In the genomic region with DNA sequence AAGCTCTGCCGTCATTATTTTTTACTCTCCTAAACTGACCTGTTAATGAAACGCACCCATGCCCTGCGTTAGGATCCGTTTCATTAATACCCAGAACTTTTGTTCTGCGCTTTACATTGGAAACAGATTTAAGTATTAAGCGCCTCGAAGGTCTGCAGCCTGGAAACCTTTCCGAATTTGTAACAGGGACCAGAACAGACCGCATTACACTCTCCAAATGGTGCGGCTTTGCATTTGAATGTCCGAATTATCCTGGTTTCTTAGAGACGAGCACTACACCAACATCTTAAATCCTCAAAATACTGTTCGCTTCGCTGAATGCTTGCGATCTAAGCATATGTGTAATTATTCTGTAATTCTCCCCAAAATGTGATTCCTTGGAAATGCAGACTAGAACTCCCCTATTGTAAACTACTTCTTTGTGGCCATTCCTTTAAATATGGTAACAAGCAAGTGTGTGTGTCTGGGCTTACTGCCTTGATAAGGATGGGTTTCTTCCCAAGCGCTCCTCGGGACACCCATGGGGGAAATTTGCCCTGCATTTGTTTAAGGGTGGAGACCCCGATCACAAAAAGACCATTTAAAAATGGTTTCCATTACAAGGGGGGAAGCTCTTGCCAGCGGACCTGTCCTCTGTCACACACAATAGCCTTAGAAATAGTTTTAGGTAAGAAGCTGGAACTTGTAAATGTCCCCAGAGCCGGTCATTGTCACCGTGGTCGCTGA, we compare ENCODE assay signal across 27 mouse cellular contexts. TPM values are rescaled to one million over a fixed set of nuclear protein-coding genes. Genes with fewer than 3 reads are reported as not detected.
DNase-seq lines count a peak whose midpoint lies in the region; ATAC-seq and TF ChIP-seq lines count a peak whose summit lies in the region.
"Had no signal": no experiment of that assay in that cellular context is flagged by ENCODE, and none has a peak within 500 bp of the region (broad histone marks: within the 10 kb centered on the region; RNA-seq: fewer than 3 reads in every experiment).

No protein-coding gene starts in this region.

- DNase-seq in limb, embryonic 11.5 days (ENCODE audit: low spot score) = peak; percentile 50
- no peak for DNase-seq in limb, embryonic 10.5 days (ENCODE audit: low spot score)
- peak; percentile 27 for DNase-seq in ES-E14 (ENCODE audit: low read depth, low spot score)
- DNase-seq in brain, embryonic 14.5 days (ENCODE audit: low read depth) = peak; percentile 71
- peak; percentile 67 for DNase-seq in midbrain, embryonic 14.5 days
- DNase-seq in adrenal gland, postnatal 10 days = no peak
- no peak for DNase-seq in frontal cortex, postnatal 25 days (ENCODE audit: low spot score in 2 of 2)
- DNase-seq: cerebellum, adult 8-10 months; gastrocnemius, postnatal 14 days; heart, adult 18-20 months; kidney, postnatal 36 days; lung, adult 2 months; lung, postnatal 36 days; right cerebral cortex, adult 18-20 months; thymus, postnatal 14 days had no signal

- no peak overlapping the region for H3K9ac ChIP-seq in limb, embryonic 11.5 days (ENCODE audit: low read length)
- H3K9ac ChIP-seq in ES-E14 (ENCODE audit: insufficient read depth, low read depth, low read length, poor library complexity, severe bottlenecking) = no peak overlapping the region
- no peak overlapping the region for H3K9ac ChIP-seq in midbrain, embryonic 14.5 days (replicated peaks; ENCODE audit: low read length)
- H3K9ac ChIP-seq: heart, embryonic 15.5 days; intestine, embryonic 15.5 days; limb, embryonic 12.5 days; liver, embryonic 12.5 days had no signal

- H3K4me3 ChIP-seq in limb, embryonic 11.5 days (ENCODE audit: low read depth, low read length) = no peak overlapping the region
- H3K4me3 ChIP-seq in limb, embryonic 10.5 days = no peak overlapping the region
- H3K4me3 ChIP-seq in ES-E14 (ENCODE audit: insufficient read depth in 1 of 2, low read depth in 1 of 2, low read length in 2 of 2, poor library complexity in 1 of 2, severe bottlenecking in 1 of 2) = peak overlapping the region in 1 of 2 experiments; percentile 30; a peak in 1 of 4 replicates
- H3K4me3 ChIP-seq in midbrain, embryonic 14.5 days (replicated peaks; ENCODE audit: low read depth, low read length) = no peak overlapping the region
- H3K4me3 ChIP-seq: heart, embryonic 15.5 days; intestine, embryonic 15.5 days; limb, embryonic 12.5 days; liver, embryonic 12.5 days had no signal

- WGBS in limb, embryonic 11.5 days = 3% methylated on average over 22 of the region's 22 CpGs
- WGBS in limb, embryonic 10.5 days = 2% methylated on average over 22 of the region's 22 CpGs
- WGBS in midbrain, embryonic 14.5 days = under 1% methylated on average over 22 of the region's 22 CpGs

- no peak for TF ChIP-seq CTCF in brain, embryonic 14.5 days (IDR thresholded peaks at IDR 0.05; ENCODE audit: borderline replicate concordance, extremely low read depth, insufficient read depth, insufficient read length)

- in situ Hi-C loops in ES-E14 (cut with MboI; ENCODE audit: low sequenced_read_pairs in 2 of 2, unreplicated experiment in 2 of 2) = no loop called here

- no peak overlapping the region for H3K27ac ChIP-seq in limb, embryonic 11.5 days (replicated peaks; ENCODE audit: low read depth, low read length)
- no peak overlapping the region for H3K27ac ChIP-seq in limb, embryonic 10.5 days
- H3K27ac ChIP-seq in ES-E14 (ENCODE audit: insufficient read depth, low read depth, low read length, poor library complexity, severe bottlenecking) = no peak overlapping the region
- no peak overlapping the region for H3K27ac ChIP-seq in midbrain, embryonic 14.5 days (replicated peaks; ENCODE audit: low read depth, low read length)
- H3K27ac ChIP-seq: heart, embryonic 15.5 days; intestine, embryonic 15.5 days; limb, embryonic 12.5 days; liver, embryonic 12.5 days had no signal

- peaks cover 35% of the 10 kb centered on the region for H3K27me3 ChIP-seq in limb, embryonic 11.5 days (ENCODE audit: control insufficient read depth, insufficient read depth, low read length)
- H3K27me3 ChIP-seq in limb, embryonic 10.5 days (ENCODE audit: low read depth, poor library complexity, severe bottlenecking) = peaks cover 77% of the 10 kb centered on the region
- H3K27me3 ChIP-seq in midbrain, embryonic 14.5 days (ENCODE audit: control insufficient read depth, insufficient read depth, low read length) = peaks cover 78% of the 10 kb centered on the region

- peaks cover 5% of the 10 kb centered on the region; the same call in 1 of the 2 replicates for H3K4me1 ChIP-seq in limb, embryonic 11.5 days (ENCODE audit: control insufficient read depth, insufficient read depth, low read length)
- peaks cover 9% of the 10 kb centered on the region for H3K4me1 ChIP-seq in limb, embryonic 10.5 days
- peaks cover 0 to 5% of the 10 kb centered on the region in 2 experiments; a peak in 1 of 4 replicates for H3K4me1 ChIP-seq in ES-E14 (ENCODE audit: control insufficient read depth in 2 of 2, insufficient read depth in 2 of 2, low read length in 2 of 2, poor library complexity in 1 of 2)
- H3K4me1 ChIP-seq in midbrain, embryonic 14.5 days (ENCODE audit: control insufficient read depth, insufficient read depth, low read length) = peaks cover 8% of the 10 kb centered on the region; the same call in 1 of the 2 replicates
- H3K4me1 ChIP-seq: heart, embryonic 15.5 days; liver, embryonic 12.5 days had no signal

- H3K4me2 ChIP-seq in limb, embryonic 11.5 days (ENCODE audit: low read depth, severe bottlenecking) = no peak overlapping the region
- no peak overlapping the region for H3K4me2 ChIP-seq in midbrain, embryonic 14.5 days (ENCODE audit: low read length)
- H3K4me2 ChIP-seq: heart, embryonic 15.5 days; intestine, embryonic 15.5 days; limb, embryonic 12.5 days; liver, embryonic 12.5 days had no signal

- H3K9me3 ChIP-seq in limb, embryonic 11.5 days (ENCODE audit: control insufficient read depth, low read length) = no peaks in the 10 kb centered on the region
- no peaks in the 10 kb centered on the region for H3K9me3 ChIP-seq in limb, embryonic 10.5 days (replicated peaks)
- H3K9me3 ChIP-seq in ES-E14 (ENCODE audit: control insufficient read depth, insufficient read depth, low read depth, low read length) = no peaks in the 10 kb centered on the region
- no peaks in the 10 kb centered on the region for H3K9me3 ChIP-seq in midbrain, embryonic 14.5 days (ENCODE audit: control insufficient read depth, low read length)
- H3K9me3 ChIP-seq: heart, embryonic 15.5 days; intestine, embryonic 15.5 days; limb, embryonic 12.5 days; liver, embryonic 12.5 days had no signal

- H3K36me3 ChIP-seq in limb, embryonic 11.5 days (ENCODE audit: control insufficient read depth, insufficient read depth, low read length) = no peaks in the 10 kb centered on the region
- H3K36me3 ChIP-seq in limb, embryonic 10.5 days = no peaks in the 10 kb centered on the region
- H3K36me3 ChIP-seq in ES-E14 (ENCODE audit: control insufficient read depth, insufficient read depth, low read length, poor library complexity, severe bottlenecking) = no peaks in the 10 kb centered on the region
- no peaks in the 10 kb centered on the region for H3K36me3 ChIP-seq in midbrain, embryonic 14.5 days (ENCODE audit: control insufficient read depth, insufficient read depth, low read length)
- H3K36me3 ChIP-seq: G1E; heart, embryonic 15.5 days; intestine, embryonic 15.5 days; limb, embryonic 12.5 days; liver, embryonic 12.5 days had no signal

- no peak for ATAC-seq in limb, embryonic 11.5 days (ENCODE audit: insufficient number of reproducible peaks, low FRiP score, low TSS enrichment, low read depth)
- ATAC-seq in midbrain, embryonic 14.5 days (ENCODE audit: low FRiP score, low TSS enrichment) = no peak
- ATAC-seq: intestine, embryonic 15.5 days; liver, embryonic 12.5 days had no signal

- TF ChIP-seq POLR2A in brain, embryonic 14.5 days (IDR thresholded peaks at IDR 0.05; ENCODE audit: borderline replicate concordance, extremely low read depth, insufficient read depth, insufficient read length, poor library complexity, severe bottlenecking) = no peak

TF ChIP-seq in ES-E14, 5 proteins besides CTCF, POLR2A, EP300 and RAD21:
- no peak for TF ChIP-seq ZC3H11A (IDR thresholded peaks at IDR 0.05; ENCODE audit: borderline replicate concordance, low read depth, low read length)
- TF ChIP-seq HCFC1 (IDR thresholded peaks at IDR 0.05; ENCODE audit: borderline replicate concordance, insufficient read depth, low read length) = no peak
- TF ChIP-seq ZNF384 (IDR thresholded peaks at IDR 0.05; ENCODE audit: low read depth, low read length) = no peak
- no peak for TF ChIP-seq CHD2 (IDR thresholded peaks at IDR 0.05; ENCODE audit: low read depth, low read length)
- no peak for TF ChIP-seq MAFK (IDR thresholded peaks at IDR 0.05; ENCODE audit: insufficient read depth, low read depth, low read length)

RNA-seq across cellular contexts. Expression of gene Dbx1, which starts 41.6 kb away (rescaled TPM):
- not detected in 2 replicates for polyA plus RNA-seq in limb, embryonic 11.5 days (2014; fragmentation: Nextera tagmentation; extraction: Ambion mirVana)
- polyA plus RNA-seq in limb, embryonic 10.5 days (2016; fragmentation: Nextera tagmentation; extraction: Ambion mirVana) = not detected in 2 replicates
- total RNA-seq in ES-E14 (2012; rRNA removed) = not detected in 2 replicates
- polyA plus RNA-seq in brain, embryonic 14.5 days (2012; rRNA removed) = 9.6 and 14.1 TPM in 2 replicates
- 14.0 and 52.8 TPM in 2 replicates for polyA plus RNA-seq in midbrain, embryonic 14.5 days (2014; fragmentation: Nextera tagmentation; extraction: Ambion mirVana)
- total RNA-seq in adrenal gland, postnatal 10 days (2021) = not detected
- total RNA-seq: adrenal gland, postnatal 4 days; common myeloid progenitor, adult 5-6 weeks; gastrocnemius, postnatal 14 days; heart, adult 18-20 months; hematopoietic stem cell, adult 5-6 weeks; left cerebral cortex, adult 8-10 months; megakaryocyte-erythroid progenitor cell, adult 5-6 weeks had no signal
- polyA plus RNA-seq: G1E; heart, embryonic 15.5 days; intestine, embryonic 15.5 days; kidney, embryonic 14.5 days; liver, embryonic 12.5 days; lung, adult 2 months; testis, adult 2 months had no signal

Comparison
In these comparisons a context has a peak if more than half of its experiments do, and no peak if none do; other contexts are left out.
1. DNase-seq: peak in limb, embryonic 11.5 days (single experiment), ES-E14 (single experiment), brain, embryonic 14.5 days (single experiment) and midbrain, embryonic 14.5 days (single experiment); none in limb, embryonic 10.5 days (single experiment), adrenal gland, postnatal 10 days (single experiment) and frontal cortex, postnatal 25 days (0 of 2).
2. RNA of gene Dbx1, which starts 41.6 kb away (polyA plus RNA-seq): 14.0 to 52.8 TPM in midbrain, embryonic 14.5 days and 9.6 to 14.1 TPM in brain, embryonic 14.5 days; not detected in limb, embryonic 11.5 days and not detected in limb, embryonic 10.5 days; every median in the first group is over 10 times any median in the second.